Comparison of ENCODE assay signal across 9 mouse cellular contexts in genomic region chr11:55419678-55420307, GRCm38 (mm10). TPM values are rescaled to one million over a fixed set of nuclear protein-coding genes. Genes with fewer than 3 reads are reported as not detected.
A peak's percentile ranks its signal among the peaks of the same experiment; 100 is the strongest.
DNase-seq lines count a peak whose midpoint lies in the region; ATAC-seq and TF ChIP-seq lines count a peak whose summit lies in the region.
"Had no signal": no experiment of that assay in that cellular context is flagged by ENCODE, and none has a peak within 500 bp of the region (broad histone marks: within the 10 kb centered on the region; RNA-seq: fewer than 3 reads in every experiment).

No protein-coding gene starts in this region.

- peak; percentile 96 for DNase-seq in Muller cell, postnatal 12 days (ENCODE audit: inconsistent ontology term)
- DNase-seq in adrenal gland, postnatal 4 days (ENCODE audit: low spot score in 2 of 2), result peak; percentile 57 to 58
- peak; percentile 53 to 62 for DNase-seq in gastrocnemius, adult 8-10 months (ENCODE audit: low spot score in 2 of 2)
- peak; percentile 56 for DNase-seq in midbrain, postnatal 0 days (ENCODE audit: low spot score)
- DNase-seq in urinary bladder, postnatal 25 days (ENCODE audit: low spot score), result peak; percentile 62
- no peak for DNase-seq in T-cell, adult 2 months (ENCODE audit: low spot score)

- 5% methylated on average over 8 of the region's 9 CpGs for WGBS in hindbrain, embryonic 15.5 days
- 7% methylated on average over 8 of the region's 9 CpGs for WGBS in limb, embryonic 15.5 days
- WGBS in midbrain, postnatal 0 days, result 10% methylated on average over 8 of the region's 9 CpGs

- H3K36me3 ChIP-seq in hindbrain, embryonic 15.5 days, result no peaks in the 10 kb centered on the region
- no peaks in the 10 kb centered on the region for H3K36me3 ChIP-seq in limb, embryonic 15.5 days
- H3K36me3 ChIP-seq in midbrain, postnatal 0 days (ENCODE audit: insufficient read depth, low read length), result no peaks in the 10 kb centered on the region

- H3K4me2 ChIP-seq in hindbrain, embryonic 15.5 days, result peak overlapping the region; percentile 52
- H3K4me2 ChIP-seq in limb, embryonic 15.5 days, result peak overlapping the region; percentile 59
- peak overlapping the region; percentile 60 for H3K4me2 ChIP-seq in midbrain, postnatal 0 days (ENCODE audit: low read depth, low read length, poor library complexity, severe bottlenecking)

- no peaks in the 10 kb centered on the region for H3K27me3 ChIP-seq in hindbrain, embryonic 15.5 days
- H3K27me3 ChIP-seq in limb, embryonic 15.5 days, result no peaks in the 10 kb centered on the region
- H3K27me3 ChIP-seq in midbrain, postnatal 0 days (ENCODE audit: insufficient read depth, low read length), result no peaks in the 10 kb centered on the region

- no peaks in the 10 kb centered on the region for H3K9me3 ChIP-seq in hindbrain, embryonic 15.5 days
- no peaks in the 10 kb centered on the region for H3K9me3 ChIP-seq in limb, embryonic 15.5 days
- H3K9me3 ChIP-seq in midbrain, postnatal 0 days (ENCODE audit: low read length), result no peaks in the 10 kb centered on the region

- peak overlapping the region; percentile 43 for H3K9ac ChIP-seq in hindbrain, embryonic 15.5 days
- peak overlapping the region; percentile 79 for H3K9ac ChIP-seq in limb, embryonic 15.5 days
- peak overlapping the region; percentile 48 for H3K9ac ChIP-seq in midbrain, postnatal 0 days (replicated peaks; ENCODE audit: low read length, poor library complexity, severe bottlenecking)

- H3K4me1 ChIP-seq in hindbrain, embryonic 15.5 days (replicated peaks), result peaks cover 39% of the 10 kb centered on the region
- peaks cover 49% of the 10 kb centered on the region for H3K4me1 ChIP-seq in limb, embryonic 15.5 days
- H3K4me1 ChIP-seq in midbrain, postnatal 0 days (ENCODE audit: insufficient read depth, low read length), result peaks cover 11% of the 10 kb centered on the region; the same call in 1 of the 2 replicates

- ATAC-seq in hindbrain, embryonic 15.5 days (ENCODE audit: low FRiP score, low read depth), result peak; percentile 82
- peak; percentile 89 for ATAC-seq in limb, embryonic 15.5 days (ENCODE audit: insufficient number of reproducible peaks, low FRiP score, low TSS enrichment, low read depth)
- ATAC-seq in midbrain, postnatal 0 days (ENCODE audit: low FRiP score), result peak; percentile 77

- H3K27ac ChIP-seq in hindbrain, embryonic 15.5 days (replicated peaks), result peak overlapping the region; percentile 76
- H3K27ac ChIP-seq in limb, embryonic 15.5 days, result peak overlapping the region; percentile 95
- H3K27ac ChIP-seq in midbrain, postnatal 0 days (ENCODE audit: low read depth, low read length), result peak overlapping the region; percentile 77

- H3K4me3 ChIP-seq in hindbrain, embryonic 15.5 days, result peak overlapping the region; percentile 32
- peak overlapping the region; percentile 66 for H3K4me3 ChIP-seq in limb, embryonic 15.5 days
- peak overlapping the region; percentile 31 for H3K4me3 ChIP-seq in midbrain, postnatal 0 days (ENCODE audit: low read depth, low read length)

- TF ChIP-seq CTCF in midbrain, postnatal 0 days (IDR thresholded peaks at IDR 0.05), result 0 out of 2 replicates have a peak, but pooled peaks have one; percentile 11

RNA-seq across cellular contexts. Expression of gene Sparc, which starts 3.2 kb away (rescaled TPM):
- 1,000 to 10,000 TPM; 2,300 to 2,476 TPM for total RNA-seq in adrenal gland, postnatal 4 days (2021)
- total RNA-seq in gastrocnemius, adult 8-10 months (2022), result 100 to 1,000 TPM in 3 of 4 experiments, 10 to 100 TPM in 1; 94.4 to 242 (median 133) TPM
- 578 and 599 TPM in 2 replicates for polyA plus RNA-seq in hindbrain, embryonic 15.5 days (2015; fragmentation: Nextera tagmentation; extraction: Ambion mirVana)
- 3,190 and 4,050 TPM in 2 replicates for polyA plus RNA-seq in limb, embryonic 15.5 days (2015; fragmentation: Nextera tagmentation; extraction: Ambion mirVana)
- 261 and 313 TPM in 2 replicates for total RNA-seq in midbrain, postnatal 0 days (2014; rRNA removed)
- polyA plus RNA-seq in midbrain, postnatal 0 days (2015; fragmentation: Nextera tagmentation; extraction: Ambion mirVana), result 570 and 625 TPM in 2 replicates
- total RNA-seq: common myeloid progenitor, adult 5-6 weeks had no signal

RNA-seq across cellular contexts. Expression of gene Atox1, which starts 41.2 kb away (rescaled TPM):
- total RNA-seq in adrenal gland, postnatal 4 days (2021), result 100 to 1,000 TPM; 254 to 267 TPM
- total RNA-seq in gastrocnemius, adult 8-10 months (2022), result 10 to 100 TPM; 42.0 to 46.5 (median 45.9) TPM
- polyA plus RNA-seq in hindbrain, embryonic 15.5 days (2015; fragmentation: Nextera tagmentation; extraction: Ambion mirVana), result 275 and 278 TPM in 2 replicates
- polyA plus RNA-seq in limb, embryonic 15.5 days (2015; fragmentation: Nextera tagmentation; extraction: Ambion mirVana), result 448 and 491 TPM in 2 replicates
- 133 and 147 TPM in 2 replicates for total RNA-seq in midbrain, postnatal 0 days (2014; rRNA removed)
- 235 and 252 TPM in 2 replicates for polyA plus RNA-seq in midbrain, postnatal 0 days (2015; fragmentation: Nextera tagmentation; extraction: Ambion mirVana)

RNA-seq across cellular contexts. Expression of gene G3bp1, which starts 49.7 kb away (rescaled TPM):
- 10 to 100 TPM; 70.0 to 73.9 TPM for total RNA-seq in adrenal gland, postnatal 4 days (2021)
- 10 to 100 TPM; 57.3 to 63.3 (median 62.0) TPM for total RNA-seq in gastrocnemius, adult 8-10 months (2022)
- 100 TPM in 2 replicates for polyA plus RNA-seq in hindbrain, embryonic 15.5 days (2015; fragmentation: Nextera tagmentation; extraction: Ambion mirVana)
- 153 and 158 TPM in 2 replicates for polyA plus RNA-seq in limb, embryonic 15.5 days (2015; fragmentation: Nextera tagmentation; extraction: Ambion mirVana)
- 59.2 and 63.2 TPM in 2 replicates for total RNA-seq in midbrain, postnatal 0 days (2014; rRNA removed)
- 63.5 and 67.4 TPM in 2 replicates for polyA plus RNA-seq in midbrain, postnatal 0 days (2015; fragmentation: Nextera tagmentation; extraction: Ambion mirVana)
